Mouse (Mus musculus) lung, postnatal 14 days (tissue): ENCODE results near the gene Adamtsl2.

Source experiments
- DNase-seq: peaks from one replicate; pipeline ENCODE4 v3.0.0; 2021

Gene Adamtsl2

GRCm38 (mm10) chr2:27120241-27120641, 41.1 kb downstream of the Adamtsl2 start:
- DNase-seq, result peak; percentile 83

- peak; percentile 31 for DNase-seq
Observed at GRCm38 (mm10) chr2:27121626-27122355, 42.6 kb downstream of the Adamtsl2 start.

GRCm38 (mm10) chr2:27122578-27122977, 43.4 kb downstream of the Adamtsl2 start:
- DNase-seq, result no peak

- no peak for DNase-seq
Observed at GRCm38 (mm10) chr2:27123121-27123520, 43.9 kb downstream of the Adamtsl2 start.

- DNase-seq, result peak; percentile 75
Observed at GRCm38 (mm10) chr2:27125979-27126378, 46.8 kb downstream of the Adamtsl2 start.

- no peak for DNase-seq
Observed at GRCm38 (mm10) chr2:27126496-27126895, 47.3 kb downstream of the Adamtsl2 start.

GRCm38 (mm10) chr2:27128990-27129389, 49.8 kb downstream of the Adamtsl2 start:
- no peak for DNase-seq

- DNase-seq, result no peak
Observed at GRCm38 (mm10) chr2:27135935-27136334, 56.8 kb downstream of the Adamtsl2 start.

- DNase-seq, result no peak
Observed at GRCm38 (mm10) chr2:27136336-27136735, 57.2 kb downstream of the Adamtsl2 start.

GRCm38 (mm10) chr2:27136789-27137188, 57.6 kb downstream of the Adamtsl2 start:
- DNase-seq, result no peak

GRCm38 (mm10) chr2:27138356-27138755, 59.2 kb downstream of the Adamtsl2 start:
- DNase-seq, result no peak

- peak; percentile 39 for DNase-seq
Observed at GRCm38 (mm10) chr2:27141950-27142693, 62.9 kb downstream of the Adamtsl2 start, which contains the start of gene Fam163b. Gene Fam163b, minus strand, starts transcription at chr2:27142491.

- no peak for DNase-seq
Observed at GRCm38 (mm10) chr2:27144957-27145356, 65.8 kb downstream of the Adamtsl2 start.

GRCm38 (mm10) chr2:27146840-27147239, 67.7 kb downstream of the Adamtsl2 start:
- no peak for DNase-seq

- no peak for DNase-seq
Observed at GRCm38 (mm10) chr2:27149457-27149856, 70.3 kb downstream of the Adamtsl2 start.

GRCm38 (mm10) chr2:27154466-27155185, 75.4 kb downstream of the Adamtsl2 start:
- no peak for DNase-seq

- no peak for DNase-seq
Observed at GRCm38 (mm10) chr2:27156596-27156995, 77.4 kb downstream of the Adamtsl2 start.
